Mouse (Mus musculus) A20 (cell line): ENCODE data around the gene Atad5.
"Not testable (repeated sequence)": the region's sequence is repeated elsewhere in the genome, so short reads cannot be mapped to it uniquely, and the experiment has no call there.

ENCODE experiments used
- DNase-seq: peaks from one replicate; pipeline ENCODE4 v3.0.0-alpha.2; 2011; ENCODE audit warnings: low read depth, low spot score

The Atad5 gene

DNA sequence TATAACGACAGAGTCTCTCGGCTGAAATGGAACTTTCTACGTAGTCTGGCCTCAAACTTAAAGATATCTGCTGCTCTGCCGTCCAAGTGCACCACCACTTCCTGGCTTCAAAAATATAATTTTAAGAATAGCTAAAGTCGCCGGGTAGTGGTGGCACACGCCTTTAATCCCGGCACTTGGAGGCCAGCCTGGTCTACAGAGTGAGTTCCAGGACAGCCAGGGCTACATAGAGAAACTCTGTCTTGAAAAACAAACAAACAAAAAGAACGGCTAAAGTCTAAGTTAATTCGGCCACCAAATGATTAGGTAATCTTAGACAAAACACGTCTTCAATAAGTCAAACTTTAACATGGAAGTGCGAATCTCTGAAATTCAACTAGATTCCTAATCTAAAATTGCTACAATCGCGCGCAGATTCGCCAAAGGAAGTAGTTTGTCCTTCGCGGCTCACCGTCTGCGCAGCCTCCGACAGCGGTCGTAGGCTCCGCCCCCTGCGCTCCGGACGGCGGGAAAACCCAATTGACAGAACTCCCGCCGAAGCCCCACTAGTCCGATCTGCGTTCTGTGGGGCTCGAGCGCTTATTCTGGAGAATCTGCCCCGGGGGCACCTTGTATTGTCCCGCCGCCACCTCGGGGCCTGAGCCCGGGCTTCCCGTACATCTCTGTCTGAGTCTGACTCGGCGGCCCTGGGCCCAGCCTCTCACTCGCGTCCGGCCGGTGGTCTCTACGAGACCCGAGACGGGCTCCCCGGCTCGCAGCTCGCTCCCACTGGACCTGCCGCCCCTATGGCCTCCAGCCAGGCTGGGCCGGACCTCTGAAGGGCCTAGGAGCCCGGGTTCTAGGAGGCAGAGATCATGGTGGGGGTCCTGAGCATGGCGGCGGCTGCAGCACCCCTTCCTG, at the start of gene Atad5:
TSS of gene Atad5 (plus strand) at position 484 of the 900 bp plus-strand sequence.
- DNase-seq: peak; percentile 93

DNA sequence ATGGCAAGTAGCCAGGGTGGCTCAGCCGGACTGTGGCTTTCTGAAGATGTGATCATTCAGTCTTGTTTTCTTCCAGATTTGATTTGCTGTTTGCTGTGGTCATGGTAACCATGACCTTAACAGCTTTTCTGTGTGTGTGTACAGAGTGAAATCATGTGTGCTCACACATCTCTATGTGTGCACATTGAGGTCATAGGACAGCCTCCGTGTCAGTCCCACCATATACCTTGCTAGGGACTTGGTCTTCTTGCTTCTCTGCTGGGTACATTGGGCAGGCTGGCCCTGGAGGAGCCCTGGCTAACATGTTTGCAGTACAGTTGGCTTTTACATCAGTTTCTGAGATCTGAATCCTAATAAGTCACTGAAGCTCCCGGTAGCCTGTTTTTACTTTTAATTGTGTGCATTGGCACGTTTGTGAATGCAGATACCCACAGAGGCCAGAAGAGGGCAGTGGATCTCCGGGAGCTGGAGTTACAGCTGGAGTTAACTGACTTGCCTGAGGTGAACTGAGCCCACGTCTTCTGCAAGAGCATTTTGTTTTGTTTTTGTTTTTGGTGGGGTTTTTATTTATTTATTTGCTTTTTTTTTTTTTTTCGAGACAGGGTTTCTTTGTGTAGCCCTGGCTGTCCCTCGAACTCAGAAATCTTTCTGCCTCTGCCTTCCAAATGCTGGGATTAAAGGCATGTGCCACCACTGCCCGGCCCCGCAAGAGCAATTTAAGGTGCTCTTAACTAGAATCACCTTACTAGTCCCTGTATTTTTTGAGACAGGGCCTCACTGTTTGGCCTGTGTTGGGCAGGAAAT, 46.4 kb upstream of the Atad5 start:
- peak; percentile 70 for DNase-seq

DNA sequence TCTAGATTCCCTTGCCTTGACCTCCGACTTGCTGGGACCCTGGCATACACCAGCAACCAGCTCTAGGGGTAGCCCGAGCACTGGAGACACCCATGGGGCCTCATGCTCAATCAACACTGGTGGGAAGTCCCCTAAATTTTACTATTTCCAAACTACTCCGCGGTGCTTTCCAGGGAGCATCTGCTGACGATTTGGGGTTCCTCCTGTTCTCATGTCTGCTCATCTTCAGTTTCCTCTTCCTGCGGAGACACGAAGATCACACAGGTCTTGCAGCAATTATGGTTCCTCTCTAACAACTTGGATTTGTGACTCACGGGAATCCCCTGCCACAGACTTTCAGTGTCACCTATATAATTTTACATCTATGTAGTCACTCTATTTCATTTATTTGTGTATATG, 45.8 kb upstream of the Atad5 start:
- DNase-seq: peak; percentile 70

DNA sequence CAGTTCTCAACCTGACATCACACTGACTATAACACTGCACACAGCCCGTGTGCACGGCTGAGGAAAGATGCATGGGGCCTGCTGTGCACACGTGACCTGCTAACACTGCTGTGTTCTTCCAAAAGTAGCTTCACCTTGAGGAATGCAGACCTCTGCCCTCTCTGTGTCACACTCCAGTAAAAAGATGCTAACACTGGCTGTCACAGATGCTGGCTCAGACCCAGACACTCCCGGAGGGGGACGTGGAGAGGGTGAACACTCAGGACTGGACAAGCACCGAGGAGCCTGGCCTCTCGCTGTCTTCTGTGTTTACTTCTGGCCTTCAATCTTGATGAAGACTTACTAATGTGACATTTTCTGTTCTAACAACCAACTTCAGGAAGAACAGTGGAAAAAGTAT, 42.3 kb upstream of the Atad5 start:
- DNase-seq: no peak

DNA sequence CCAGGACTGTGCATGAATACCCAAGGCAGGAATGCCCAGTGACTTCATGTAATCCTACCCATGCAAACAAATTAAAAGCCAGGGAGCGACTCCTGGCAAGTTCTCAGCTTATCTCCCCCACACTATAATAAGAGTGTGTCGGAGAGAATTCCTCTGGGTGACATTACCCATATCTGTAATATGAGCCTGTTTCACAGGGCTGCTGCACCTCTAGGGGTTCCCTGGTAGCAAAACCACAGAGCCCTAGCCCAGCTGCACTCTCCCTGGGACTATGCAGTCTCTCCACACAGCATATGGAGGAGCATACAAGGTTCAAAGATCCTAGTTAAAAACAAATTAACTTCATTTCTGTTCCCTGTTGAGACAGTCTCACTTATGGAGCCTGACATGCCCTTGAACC, 39.1 kb upstream of the Atad5 start:
- DNase-seq: no peak

DNA sequence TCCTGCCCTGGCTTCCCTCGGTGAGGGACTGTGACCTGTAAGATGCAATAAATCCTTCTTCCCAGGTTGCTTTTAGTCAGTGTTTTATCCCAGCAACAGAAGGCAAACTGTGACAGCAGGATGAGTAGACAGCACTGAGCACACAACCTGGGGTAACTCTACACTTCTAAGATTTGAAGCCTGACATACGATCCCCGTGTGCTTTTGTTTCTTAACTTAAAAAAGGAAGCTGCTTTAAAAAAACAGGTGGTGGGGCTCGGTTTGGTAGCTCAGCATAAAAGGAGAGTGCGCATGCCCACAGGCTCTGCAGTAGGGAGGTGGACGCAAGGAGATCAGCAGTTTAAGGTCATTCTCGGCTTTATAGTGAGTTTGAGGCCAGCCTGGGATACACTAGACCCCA, 36.7 kb upstream of the Atad5 start:
- no peak for DNase-seq

DNA sequence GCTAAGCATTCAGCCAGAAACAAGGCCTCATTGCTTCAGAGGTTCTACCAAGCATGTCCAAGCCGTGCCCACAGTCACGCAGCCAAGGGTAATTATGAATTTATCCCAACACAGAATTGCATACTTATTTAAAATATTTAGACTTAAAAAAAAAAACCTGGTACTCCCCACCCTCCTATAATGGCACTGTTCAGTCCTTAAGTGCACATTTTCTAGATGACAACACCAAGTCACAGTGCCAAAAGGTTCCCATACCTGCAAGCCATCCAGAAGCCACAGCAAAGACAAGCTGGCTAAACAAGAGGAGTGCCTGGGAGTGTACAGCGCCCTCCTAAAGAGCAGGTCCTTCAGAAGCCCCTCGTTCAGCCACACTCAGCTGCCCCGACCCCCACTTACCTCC, 36.0 kb upstream of the Atad5 start:
- DNase-seq: no peak

DNA sequence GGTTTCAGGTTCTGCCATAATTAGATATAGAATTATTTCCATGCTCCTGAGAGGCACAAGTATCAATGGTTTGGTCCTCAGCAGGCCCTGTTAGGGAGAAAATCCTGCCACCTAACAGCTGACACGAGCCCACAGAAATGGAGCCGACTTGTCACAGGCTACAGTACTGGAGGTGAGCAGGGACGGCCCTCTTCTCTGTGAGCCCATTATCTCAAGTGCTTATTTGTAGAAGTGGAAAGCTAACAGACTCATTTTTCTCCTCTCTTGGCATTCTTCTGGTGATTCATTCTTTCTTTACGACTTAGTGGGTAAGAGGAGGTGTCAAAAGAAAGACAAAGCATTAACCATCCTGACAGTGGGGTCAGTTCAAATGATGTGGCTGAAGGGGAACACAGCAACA, 34.5 kb upstream of the Atad5 start:
- DNase-seq: no peak

DNA sequence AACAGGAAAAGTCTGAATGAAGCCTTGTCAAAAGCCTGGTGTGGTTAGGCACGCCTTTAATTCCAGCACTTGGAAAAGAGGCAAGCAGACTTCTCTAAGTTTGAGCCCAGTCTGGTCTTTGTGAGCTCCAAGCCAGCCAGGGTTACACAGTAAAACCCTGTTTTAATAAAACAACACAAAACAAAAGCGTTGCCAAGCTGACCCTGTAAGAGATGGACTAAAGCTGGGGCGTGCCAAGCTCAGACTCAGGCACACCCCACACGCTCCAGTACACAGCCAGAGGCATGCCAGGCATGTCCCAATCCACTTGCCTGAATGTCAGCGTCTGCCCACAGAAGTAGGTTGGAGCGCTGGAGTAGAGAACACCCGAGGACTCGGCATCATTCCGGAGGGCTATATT, 33.1 kb upstream of the Atad5 start:
- no peak for DNase-seq

DNA sequence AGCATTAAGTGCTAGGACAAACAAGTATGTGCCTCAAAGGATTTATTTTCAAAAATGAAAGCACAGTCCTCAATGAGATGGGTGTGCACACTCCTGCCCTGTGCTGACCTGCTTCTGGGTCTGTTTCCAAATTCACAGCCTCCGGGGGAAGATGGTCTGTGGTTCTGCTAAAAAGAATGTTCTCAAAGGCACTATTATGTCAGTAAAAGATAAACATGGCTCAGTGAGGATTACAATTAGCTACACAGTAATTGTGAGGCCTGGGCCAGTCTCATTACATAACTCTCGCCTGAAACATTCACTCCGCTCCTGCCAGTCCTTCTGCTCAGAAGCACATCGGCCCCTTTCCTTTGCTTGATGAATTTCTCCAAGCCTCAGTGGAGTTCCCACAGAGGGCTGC, 27.0 kb upstream of the Atad5 start:
- DNase-seq: no peak

DNA sequence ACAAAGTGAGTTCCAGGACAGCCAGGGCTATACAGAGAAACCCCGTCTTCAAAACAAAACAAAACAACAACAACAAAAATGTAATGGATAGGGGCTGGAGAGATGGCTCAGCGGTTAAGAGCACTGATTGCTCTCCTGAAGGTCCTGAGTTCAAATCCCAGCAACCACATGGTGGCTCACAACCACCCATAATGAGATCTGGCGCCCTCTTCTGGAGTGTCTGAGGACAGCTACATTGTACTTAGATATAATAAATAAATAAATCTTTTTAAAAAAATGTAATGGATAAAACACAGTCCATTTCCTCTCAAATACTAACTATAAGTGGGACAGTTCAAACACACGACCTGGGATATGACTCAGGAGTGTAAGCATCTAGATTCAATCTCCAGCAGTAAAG, 22.8 kb upstream of the Atad5 start:
- not testable (repeated sequence) for DNase-seq

DNA sequence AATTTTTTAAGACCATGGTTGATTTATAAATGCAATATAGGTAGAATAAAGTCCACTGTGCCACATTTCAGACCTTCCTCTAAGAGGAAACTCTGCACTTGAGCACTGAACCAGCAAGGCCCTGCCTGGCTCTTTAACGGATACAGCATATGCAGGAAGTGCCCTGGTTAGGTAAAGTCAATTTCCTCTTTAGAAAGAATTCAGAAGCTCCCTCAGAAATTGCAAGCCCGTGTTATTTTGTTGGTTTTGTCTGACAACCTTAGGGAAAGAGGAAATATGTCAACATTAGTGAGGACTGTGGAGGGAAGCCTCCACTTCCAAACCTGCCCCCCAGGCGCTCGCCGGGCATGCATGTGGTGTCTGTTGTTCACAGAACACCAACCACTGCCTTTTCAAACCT, 21.6 kb upstream of the Atad5 start:
- DNase-seq: peak; percentile 42

DNA sequence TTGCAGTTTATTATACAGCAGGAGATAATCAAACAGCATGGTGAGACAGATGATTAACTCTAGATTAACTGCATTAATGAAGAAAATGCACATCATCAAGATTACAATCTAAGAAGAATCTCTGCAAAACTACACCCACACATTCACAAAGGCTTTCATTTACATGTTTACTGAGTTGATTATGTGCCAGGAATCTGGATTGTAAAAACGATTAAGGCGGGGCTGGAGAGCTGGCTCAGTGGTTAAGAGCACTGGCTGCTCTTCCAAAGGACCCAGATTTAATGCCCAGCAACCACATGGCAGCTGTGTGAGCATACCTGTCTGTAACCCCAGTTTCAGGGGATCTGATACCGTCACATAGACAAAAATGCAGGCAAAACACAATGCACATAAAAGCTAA, 19.4 kb upstream of the Atad5 start:
- DNase-seq: no peak

DNA sequence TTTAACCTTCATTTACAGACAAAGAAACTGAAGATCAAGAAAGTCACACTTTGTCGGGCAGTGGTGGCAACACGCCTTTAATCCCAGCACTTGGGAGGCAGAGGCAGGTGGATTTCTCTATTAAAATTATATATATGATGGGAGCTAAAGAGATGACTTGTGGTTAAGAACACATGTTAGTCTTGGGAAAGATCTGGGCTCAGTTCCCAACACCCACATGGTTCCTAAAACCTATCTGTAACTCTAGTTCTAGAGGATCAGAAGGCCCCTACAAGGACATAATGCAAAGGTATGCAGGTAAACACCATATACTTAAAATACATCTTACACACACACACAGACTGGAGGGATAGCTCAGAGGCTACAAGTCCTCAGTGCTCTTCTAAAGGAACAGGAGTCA, 18.2 kb upstream of the Atad5 start:
- no peak for DNase-seq

DNA sequence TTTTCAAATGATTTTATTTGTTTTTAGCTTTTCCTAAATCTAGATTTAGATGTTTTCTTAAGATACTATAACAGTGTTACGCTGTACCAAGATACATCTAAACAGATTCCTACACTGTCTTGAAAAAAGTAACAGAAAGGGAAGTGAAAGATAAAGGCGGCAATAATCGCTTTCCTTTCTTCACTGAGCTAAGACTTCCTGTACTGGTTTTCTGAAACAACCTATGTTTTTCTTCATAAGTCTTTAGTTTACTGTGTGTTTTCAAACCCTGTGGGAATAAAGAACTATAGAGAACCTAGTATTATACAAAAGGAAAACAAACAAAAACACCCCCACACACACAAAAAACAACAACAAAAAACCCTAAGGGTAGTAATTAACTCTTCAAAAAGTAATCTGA, 16.8 kb upstream of the Atad5 start:
- DNase-seq: peak; percentile 68

DNA sequence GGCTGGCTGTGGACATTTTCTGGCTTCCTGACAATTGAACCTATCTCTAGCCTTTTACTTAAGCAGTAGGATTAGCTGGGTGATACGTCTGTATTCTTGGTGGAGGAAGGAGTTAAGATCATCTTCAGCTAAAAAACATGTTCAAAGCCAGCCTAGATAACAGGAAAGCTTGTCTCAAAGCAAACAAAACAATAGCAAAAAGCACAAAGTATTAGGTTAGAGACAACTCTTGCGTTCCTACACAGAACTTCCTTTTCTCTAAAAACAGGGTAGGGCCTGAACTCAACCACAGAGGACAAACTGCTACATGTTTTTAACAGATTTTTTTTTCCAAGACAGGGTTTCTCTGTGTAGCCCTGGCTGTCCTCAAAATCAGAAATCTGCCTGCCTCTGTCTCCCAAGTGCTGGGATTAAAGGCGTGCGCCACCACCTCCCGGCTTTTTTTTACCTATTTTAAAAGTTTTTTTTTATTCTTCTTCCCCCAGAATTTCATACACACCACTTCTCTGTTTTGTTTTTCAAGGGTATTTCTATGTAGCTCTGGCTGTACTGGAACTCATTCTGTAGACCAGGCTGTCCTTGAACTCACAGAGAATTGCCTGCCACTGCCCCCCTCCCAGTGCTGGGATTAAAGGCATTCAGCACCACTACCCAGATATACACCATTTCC, 13.5 kb upstream of the Atad5 start:
- DNase-seq: peak; percentile 40

DNA sequence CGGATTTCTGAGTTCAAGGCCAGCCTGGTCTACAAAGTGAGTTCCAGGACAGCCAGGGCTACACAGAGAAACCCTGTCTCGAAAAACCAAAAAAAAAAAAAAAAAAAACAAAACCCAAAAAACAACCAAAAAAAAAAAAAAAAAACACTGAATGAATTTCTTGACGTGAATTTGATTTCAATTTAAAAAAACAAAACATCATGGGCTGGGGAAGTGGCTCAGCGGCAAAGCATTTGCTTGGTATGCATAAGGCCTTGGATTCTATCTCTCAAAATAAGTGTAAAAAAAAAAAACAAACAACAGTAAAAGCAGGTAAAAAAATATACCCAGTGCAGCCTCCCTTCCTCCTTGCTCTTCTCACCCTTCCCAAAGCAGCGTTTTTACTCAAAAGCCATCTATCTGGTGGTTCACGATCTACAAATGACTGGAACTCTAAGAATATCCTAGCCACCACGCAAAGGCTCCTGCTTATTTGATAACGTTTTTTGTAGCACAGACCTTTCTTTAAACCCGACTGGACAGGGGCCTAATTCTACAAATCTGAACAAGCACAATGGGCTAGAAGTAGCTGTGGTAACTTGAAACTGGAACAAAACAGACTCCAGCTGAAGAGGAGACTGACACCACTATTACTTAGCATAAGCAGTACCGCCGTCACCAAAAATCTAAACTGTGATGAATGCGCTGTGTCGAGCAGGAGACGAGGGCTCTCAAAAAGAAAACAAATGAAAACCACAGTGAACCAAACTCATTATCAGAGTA, 11.2 kb upstream of the Atad5 start:
- peak; percentile 62 for DNase-seq

DNA sequence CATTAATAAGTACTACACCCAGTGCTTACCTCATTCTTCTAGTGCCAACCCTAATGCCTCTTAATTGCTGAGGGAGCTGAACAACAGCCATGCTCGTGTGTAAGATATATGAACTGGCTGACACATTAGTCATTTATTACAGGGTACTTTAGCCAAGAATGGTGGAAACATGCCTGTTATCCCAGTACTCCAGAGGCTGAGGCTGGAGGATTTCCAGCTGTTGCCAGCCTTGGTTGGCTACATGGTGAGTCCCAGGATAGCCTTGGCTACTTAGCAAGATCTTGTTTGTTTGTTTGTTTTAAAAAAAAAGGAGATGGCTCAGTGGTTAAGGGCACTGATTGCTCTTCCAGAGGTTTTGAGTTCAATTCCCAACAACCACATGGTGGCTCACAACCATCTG, 10.4 kb upstream of the Atad5 start:
- DNase-seq: peak; percentile 53

DNA sequence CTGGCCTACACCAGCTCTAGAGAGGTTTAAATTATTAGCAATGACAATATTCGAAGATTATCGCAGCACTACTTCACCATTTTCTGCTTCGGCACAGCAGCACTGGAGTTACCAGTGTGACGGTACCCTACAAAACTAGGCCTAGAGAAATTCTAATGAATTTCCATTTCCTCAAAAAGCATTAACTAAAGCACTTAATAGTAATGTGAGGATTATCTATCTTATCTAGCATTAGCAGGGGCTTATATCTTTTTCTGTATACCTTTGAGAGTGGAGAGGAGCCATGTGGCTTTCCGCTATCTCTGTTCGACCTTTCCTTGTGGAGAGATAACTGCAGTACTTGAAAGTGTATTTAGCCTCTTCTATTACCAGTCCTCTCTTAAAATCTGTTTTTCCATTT, 9.4 kb upstream of the Atad5 start:
- DNase-seq: peak; percentile 56

DNA sequence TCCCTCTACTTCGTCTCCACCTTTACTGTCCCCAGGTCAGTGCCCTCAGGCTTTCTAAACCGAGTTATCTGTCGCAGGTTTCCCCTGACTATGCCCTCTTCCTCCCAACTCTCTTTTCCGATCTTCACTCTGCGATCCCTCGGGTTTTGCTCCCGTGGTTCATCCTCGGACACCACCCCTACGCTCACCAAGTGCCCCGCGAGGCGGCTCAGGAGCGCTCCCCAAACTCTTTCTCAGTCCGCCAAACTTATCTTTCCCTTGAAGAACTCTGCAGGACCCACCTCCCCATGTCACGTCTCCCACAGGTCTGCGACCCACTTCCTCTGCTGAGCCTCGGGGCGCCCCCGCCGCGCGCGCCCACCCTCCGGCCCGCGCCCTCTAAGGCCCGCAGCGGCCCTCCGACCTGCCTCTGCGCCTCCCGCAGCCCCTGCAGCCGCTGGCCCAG, 8.8 kb upstream of the Atad5 start:
- no peak for DNase-seq
